Mouse (Mus musculus) lung, embryonic 15.5 days (tissue): ENCODE measurements around the gene Klrb1a. TPM values are rescaled to one million over a fixed set of nuclear protein-coding genes. Genes with fewer than 3 reads are reported as not detected.

ENCODE experiments used
- ATAC-seq: fragments of 200-750 bp; cut with Nextera tagmentation; 2 replicates; pipeline ENCODE4 v1.8.0; 2017; ENCODE audit warnings: moderate number of reproducible peaks, borderline replicate concordance; ENCODE audit not compliant: low FRiP score, low TSS enrichment; ENCODE audit errors: extremely low read depth
- H3K27ac ChIP-seq: fragments of 300-500 bp; sonication (generic); 2 replicates; pipeline ENCODE4 v1.5.1; 2015; ENCODE audit warnings: moderate library complexity, mild to moderate bottlenecking, inconsistent platforms
- H3K27me3 ChIP-seq: fragments of 300-500 bp; sonication (generic); 2 replicates; pipeline ENCODE4 v1.6.1; 2015; ENCODE audit warnings: inconsistent platforms
- H3K36me3 ChIP-seq: fragments of 300-500 bp; sonication (generic); 2 replicates; pipeline ENCODE4 v1.6.1; 2015; ENCODE audit warnings: inconsistent platforms
- H3K4me1 ChIP-seq: fragments of 300-500 bp; sonication (generic); 2 replicates; pipeline ENCODE4 v1.6.1; 2015; ENCODE audit warnings: inconsistent platforms
- H3K4me2 ChIP-seq: fragments of 300-500 bp; sonication (generic); 2 replicates; pipeline ENCODE4 v1.6.1; 2015; ENCODE audit warnings: inconsistent platforms, mild to moderate bottlenecking, moderate library complexity
- H3K4me3 ChIP-seq: fragments of 300-500 bp; sonication (generic); 2 replicates; pipeline ENCODE4 v1.5.1; 2015; ENCODE audit warnings: mild to moderate bottlenecking, inconsistent platforms
- H3K9ac ChIP-seq: fragments of 300-500 bp; sonication (generic); 2 replicates; pipeline ENCODE4 v1.6.1; 2015; ENCODE audit warnings: inconsistent platforms
- H3K9me3 ChIP-seq: fragments of 300-500 bp; sonication (generic); 2 replicates; pipeline ENCODE4 v1.6.1; 2016; ENCODE audit warnings: inconsistent platforms
- WGBS: fragments of 180-500 bp; shearing (Covaris S2); methylation state at CpG from one replicate; pipeline ENCODE4 v1.1.7; 2015; 5-methylcytosine and 5-hydroxymethylcytosine counted together
- polyA plus RNA-seq: library from polyadenylated mRNA; unstranded; fragments of >200 nt; fragmentation: Nextera tagmentation; extraction: Ambion mirVana; gene quantifications from 2 replicates; pipeline ENCODE4 v1.2.1, GENCODE M21; 2015

The Klrb1a gene
- polyA plus RNA-seq, 1 experiment from 2014 or later = not detected

DNA sequence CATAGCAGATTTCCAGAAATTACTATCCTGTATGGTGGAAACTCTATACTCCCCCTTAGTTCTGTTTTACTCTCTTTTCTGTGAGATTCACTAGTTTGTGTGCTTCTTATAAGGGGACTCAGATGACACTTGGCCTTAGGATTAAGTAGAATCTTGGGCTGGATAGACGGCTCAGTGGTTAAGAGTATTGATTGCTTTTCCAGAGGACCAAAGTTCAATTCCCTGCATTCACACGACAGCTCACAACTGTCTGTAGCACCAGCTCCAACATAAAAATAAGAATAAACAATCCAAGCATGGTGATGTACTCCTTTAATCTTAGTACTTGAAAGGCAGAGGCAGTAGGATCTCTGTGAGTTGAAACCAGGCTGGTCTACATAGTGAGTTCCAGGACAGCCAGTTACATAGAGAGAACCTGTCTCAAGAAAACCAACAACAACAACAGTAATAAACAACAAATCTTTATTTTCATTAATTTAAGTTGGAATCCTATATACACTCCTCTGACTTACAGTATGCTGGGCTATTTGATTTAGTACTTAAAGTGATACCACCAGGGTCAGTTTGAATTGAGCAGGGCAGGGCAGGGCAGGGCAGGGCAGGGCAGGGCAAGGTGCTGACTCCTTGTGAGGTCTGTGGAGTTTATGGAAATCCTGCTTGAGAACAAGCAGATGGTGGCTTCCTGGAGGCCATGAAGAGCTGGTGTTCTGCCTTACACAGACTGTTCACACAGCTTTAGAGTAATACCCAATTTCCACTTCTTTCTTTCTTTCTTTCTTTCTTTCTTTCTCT lies 24.9 kb downstream of the Klrb1a start:
- no peak for ATAC-seq
- Histone ChIP-seq H3K36me3 (no peaks in the 10 kb centered on the region), H3K27ac (no peak overlapping the region; the same call in 1 of the 2 replicates), H3K4me3 (no peak overlapping the region), H3K4me1 (peaks cover 23% of the 10 kb centered on the region), H3K9ac (no peak overlapping the region), H3K9me3 (no peaks in the 10 kb centered on the region), H3K4me2 (no peak overlapping the region), H3K27me3 (no peaks in the 10 kb centered on the region)
- WGBS = 48% methylated on average over 2 of the region's 2 CpGs

GRCm38 (mm10) chr6:128597121-128597522 lies 26.2 kb downstream of the Klrb1a start:
- H3K36me3 ChIP-seq = no peaks in the 10 kb centered on the region
- H3K4me1 ChIP-seq = peaks cover 17% of the 10 kb centered on the region
- peak overlapping the region; percentile 19 for H3K4me3 ChIP-seq
- WGBS = 11% methylated on average over 9 of the region's 9 CpGs
- peak; percentile 97 for ATAC-seq
- H3K27me3 ChIP-seq = no peaks in the 10 kb centered on the region
- H3K4me2 ChIP-seq = peak overlapping the region; percentile 48
- H3K9me3 ChIP-seq = no peaks in the 10 kb centered on the region
- no peak overlapping the region for H3K9ac ChIP-seq
- peak overlapping the region; percentile 68 for H3K27ac ChIP-seq

DNA sequence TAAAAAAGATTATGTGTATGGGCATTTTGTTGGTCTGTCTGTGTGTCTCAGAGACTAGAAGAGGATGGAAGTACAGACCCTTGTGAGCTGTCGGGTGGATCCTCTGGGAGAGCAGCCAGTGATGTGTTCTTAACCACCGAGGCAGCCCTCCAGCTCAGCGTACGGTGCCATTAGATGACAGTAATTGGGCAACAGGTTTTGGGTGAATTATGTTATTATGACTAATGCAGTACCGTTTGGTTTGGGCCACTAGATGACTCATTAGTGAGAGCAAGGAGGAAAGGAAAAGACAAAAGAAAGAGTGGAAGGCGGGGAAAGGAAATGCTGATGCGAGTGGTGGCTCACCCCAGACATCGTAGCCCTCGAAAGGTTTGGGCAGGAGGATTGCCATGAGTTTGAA lies 28.7 kb downstream of the Klrb1a start:
- no peak overlapping the region for H3K4me3 ChIP-seq
- H3K27ac ChIP-seq = no peak overlapping the region
- no peaks in the 10 kb centered on the region for H3K27me3 ChIP-seq
- no peak overlapping the region for H3K4me2 ChIP-seq
- H3K4me1 ChIP-seq = peaks cover 15% of the 10 kb centered on the region
- no peak for ATAC-seq
- no peaks in the 10 kb centered on the region for H3K36me3 ChIP-seq
- no peaks in the 10 kb centered on the region for H3K9me3 ChIP-seq
- H3K9ac ChIP-seq = no peak overlapping the region
- 84% methylated on average over 9 of the region's 9 CpGs for WGBS

DNA sequence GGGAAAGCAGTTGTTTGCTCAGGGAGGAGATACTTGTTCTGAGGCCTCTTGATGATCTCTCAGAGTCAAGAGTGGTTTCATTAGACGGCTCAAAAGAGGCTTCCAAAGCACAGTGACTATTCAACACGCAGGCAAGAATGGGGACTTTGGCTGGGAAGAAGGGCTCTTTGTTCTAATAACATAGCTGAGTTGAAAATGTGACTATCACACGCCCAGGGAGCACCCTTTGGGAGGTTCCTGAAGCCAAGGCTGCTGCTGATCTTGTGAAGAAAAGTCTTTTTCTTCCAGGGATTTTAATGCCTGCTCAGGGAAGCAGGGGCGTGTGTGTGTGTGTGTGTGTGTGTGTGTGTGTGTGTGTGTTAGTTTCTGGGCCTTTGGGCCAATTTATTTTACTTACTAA lies 33.9 kb downstream of the Klrb1a start:
- H3K4me3 ChIP-seq = no peak overlapping the region
- H3K9ac ChIP-seq = no peak overlapping the region
- ATAC-seq = no peak
- H3K27me3 ChIP-seq = no peaks in the 10 kb centered on the region
- no peaks in the 10 kb centered on the region for H3K36me3 ChIP-seq
- peak overlapping the region; percentile 15; the same call in 1 of the 2 replicates for H3K27ac ChIP-seq
- 47% methylated on average over 4 of the region's 4 CpGs for WGBS
- no peaks in the 10 kb centered on the region for H3K9me3 ChIP-seq
- no peak overlapping the region for H3K4me2 ChIP-seq
- 0 out of 2 replicates have a peak, but pooled peaks cover 4% of the 10 kb centered on the region for H3K4me1 ChIP-seq

GRCm38 (mm10) chr6:128587619-128588018 lies 35.7 kb downstream of the Klrb1a start:
- WGBS = 56% methylated on average over 6 of the region's 6 CpGs
- no peaks in the 10 kb centered on the region for H3K9me3 ChIP-seq
- H3K4me3 ChIP-seq = no peak overlapping the region
- no peaks in the 10 kb centered on the region for H3K36me3 ChIP-seq
- no peak overlapping the region for H3K27ac ChIP-seq
- no peak for ATAC-seq
- no peak overlapping the region for H3K9ac ChIP-seq
- no peak overlapping the region for H3K4me2 ChIP-seq
- H3K4me1 ChIP-seq = 0 out of 2 replicates have a peak, but pooled peaks cover 4% of the 10 kb centered on the region
- H3K27me3 ChIP-seq = no peaks in the 10 kb centered on the region

DNA sequence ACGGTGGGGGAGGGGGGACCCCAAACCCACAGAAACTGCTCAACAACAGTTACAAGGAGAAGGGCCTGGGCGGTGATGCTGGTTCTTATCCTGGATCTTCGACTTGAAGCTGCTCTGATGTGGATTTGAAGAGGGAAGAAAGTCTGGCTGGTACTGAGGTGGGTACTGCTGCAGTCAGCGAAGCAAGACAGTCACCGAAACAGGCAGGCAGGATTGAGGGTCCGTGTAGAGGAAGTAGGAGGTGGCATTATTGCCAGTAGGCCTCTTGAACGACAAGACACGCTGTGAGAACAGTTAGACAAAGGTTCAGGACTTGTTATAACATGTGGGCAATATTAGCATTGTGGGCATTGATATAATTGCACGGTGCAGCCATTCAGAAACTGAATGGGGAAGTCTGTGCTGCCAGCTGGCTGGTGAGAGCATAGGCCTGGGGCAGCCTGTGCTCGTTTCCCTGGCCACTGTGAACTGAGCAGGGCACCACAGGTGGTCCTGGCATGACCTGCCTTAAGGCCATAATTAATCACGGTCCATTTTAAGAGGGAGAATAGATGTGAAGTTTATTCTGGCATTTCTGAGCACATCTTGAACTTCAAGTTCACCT lies 37.6 kb downstream of the Klrb1a start:
- Histone ChIP-seq H3K36me3 (no peaks in the 10 kb centered on the region), H3K9ac (no peak overlapping the region), H3K27me3 (no peaks in the 10 kb centered on the region), H3K4me3 (no peak overlapping the region), H3K9me3 (no peaks in the 10 kb centered on the region), H3K4me1 (0 out of 2 replicates have a peak, but pooled peaks cover 4% of the 10 kb centered on the region), H3K4me2 (no peak overlapping the region), H3K27ac (no peak overlapping the region)
- ATAC-seq = no peak
- WGBS = 70% methylated on average over 11 of the region's 11 CpGs

GRCm38 (mm10) chr6:128584070-128584660 lies 39.2 kb downstream of the Klrb1a start:
- Histone ChIP-seq H3K27ac (no peak overlapping the region), H3K4me1 (0 out of 2 replicates have a peak, but pooled peaks cover under 1% of the 10 kb centered on the region), H3K4me2 (peak overlapping the region; percentile 21), H3K9me3 (no peaks in the 10 kb centered on the region), H3K27me3 (no peaks in the 10 kb centered on the region), H3K9ac (no peak overlapping the region), H3K36me3 (no peaks in the 10 kb centered on the region), H3K4me3 (no peak overlapping the region)
- 21% methylated on average over 10 of the region's 10 CpGs for WGBS
- ATAC-seq = no peak

DNA sequence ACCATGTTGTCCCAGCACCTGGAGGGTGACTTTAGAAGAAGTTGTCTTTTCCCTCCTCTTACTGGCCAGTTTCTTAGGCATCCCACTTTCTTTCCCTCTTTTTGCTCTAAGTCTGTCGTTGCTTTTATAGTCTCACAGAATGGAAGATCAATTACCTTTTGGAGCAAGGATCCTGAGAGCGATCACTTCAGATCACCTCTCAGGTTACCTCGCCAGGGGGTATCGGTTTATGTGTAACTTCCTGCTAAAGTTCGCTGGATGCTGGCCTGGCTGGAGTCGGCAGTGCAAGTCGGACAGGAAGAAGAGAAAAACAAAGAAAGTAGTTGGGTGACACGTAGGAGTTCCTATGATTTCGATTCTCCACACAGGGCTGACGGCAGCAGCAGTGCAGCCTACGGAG lies 41.8 kb downstream of the Klrb1a start, which contains the start of gene A2ml1:
A2ml1 (minus strand) TSS at position 101 of the 400 bp plus-strand sequence.
- Histone ChIP-seq H3K27me3 (no peaks in the 10 kb centered on the region), H3K9ac (no peak within 1 kb of the TSS), H3K27ac (no peak within 1 kb of the TSS), H3K4me1 (no peaks in the 10 kb centered on the region), H3K4me3 (no peak within 1 kb of the TSS), H3K9me3 (no peaks in the 10 kb centered on the region), H3K36me3 (no peaks in the 10 kb centered on the region), H3K4me2 (no peak within 1 kb of the TSS)
- WGBS = 59% methylated on average over 11 of the region's 11 CpGs
- ATAC-seq = no peak

GRCm38 (mm10) chr6:128577301-128577700 lies 46.0 kb downstream of the Klrb1a start:
- Histone ChIP-seq H3K27me3 (no peaks in the 10 kb centered on the region), H3K27ac (no peak overlapping the region), H3K9me3 (no peaks in the 10 kb centered on the region), H3K4me1 (no peaks in the 10 kb centered on the region), H3K4me3 (no peak overlapping the region), H3K4me2 (no peak overlapping the region), H3K9ac (no peak overlapping the region), H3K36me3 (no peaks in the 10 kb centered on the region)
- WGBS = 77% methylated on average over 9 of the region's 9 CpGs
- ATAC-seq = no peak

- no peak overlapping the region for H3K27ac ChIP-seq
- H3K36me3 ChIP-seq = no peaks in the 10 kb centered on the region
- H3K27me3 ChIP-seq = no peaks in the 10 kb centered on the region
- H3K9ac ChIP-seq = no peak overlapping the region
- 89% methylated on average over 11 of the region's 11 CpGs for WGBS
- no peak overlapping the region for H3K4me3 ChIP-seq
- no peaks in the 10 kb centered on the region for H3K4me1 ChIP-seq
- no peak overlapping the region for H3K4me2 ChIP-seq
- no peaks in the 10 kb centered on the region for H3K9me3 ChIP-seq
- no peak for ATAC-seq
Measured at GRCm38 (mm10) chr6:128566589-128566988, 56.7 kb downstream of the Klrb1a start.
